Mouse (Mus musculus): ENCODE data around the gene Rmi2.

- no peak for TF ChIP-seq POLR2A (IDR thresholded peaks at IDR 0.05; ENCODE audit: insufficient read depth, low read length)
- TF ChIP-seq CTCF (IDR thresholded peaks at IDR 0.05; ENCODE audit: low read depth, low read length), result no peak
- no peak for TF ChIP-seq EP300 (IDR thresholded peaks at IDR 0.05; ENCODE audit: insufficient read depth, low read depth, low read length)
Observed at GRCm38 (mm10) chr16:10844319-10844670, 9.4 kb downstream of the Rmi2 start.
